In genomic region chr5:22519708-22520107, GRCm38 (mm10) we compare ENCODE assay signal across 21 mouse cellular contexts. TPM values are rescaled to one million over a fixed set of nuclear protein-coding genes. Genes with fewer than 3 reads are reported as not detected.
DNase-seq lines count a peak whose midpoint lies in the region; ATAC-seq lines count a peak whose summit lies in the region.
"Had no signal": no experiment of that assay in that cellular context is flagged by ENCODE, and none has a peak within 500 bp of the region (broad histone marks: within the 10 kb centered on the region; RNA-seq: fewer than 3 reads in every experiment).

No protein-coding gene starts in this region.

- no peaks in the 10 kb centered on the region for H3K27me3 ChIP-seq in splenic B cell, adult 2 months (ENCODE audit: control insufficient read depth, insufficient read depth, low read length, poor library complexity, severe bottlenecking)
- H3K27me3 ChIP-seq: embryonic facial prominence, embryonic 13.5 days; embryonic facial prominence, embryonic 15.5 days; forebrain, embryonic 12.5 days; Patski had no signal

- peak; percentile 57 for DNase-seq in A20 (ENCODE audit: low read depth, low spot score)
- peak; percentile 10 for DNase-seq in splenic B cell, adult 2 months (ENCODE audit: low read depth, low spot score)
- no peak for DNase-seq in urinary bladder, postnatal 36 days (ENCODE audit: low spot score in 2 of 2)
- no peak for DNase-seq in lung, postnatal 25 days (ENCODE audit: low spot score)
- DNase-seq: adrenal gland, postnatal 10 days; adrenal gland, postnatal 25 days; cerebellum, adult 11 months; cerebellum, adult 18-20 months; cerebellum, adult 8-10 months; cerebellum, adult 9-11 months; cerebellum, postnatal 14 days; cerebellum, postnatal 36 days; embryo, embryonic 11 days had no signal

- 0 out of 2 replicates have a peak, but pooled peaks cover 7% of the 10 kb centered on the region for H3K36me3 ChIP-seq in splenic B cell, adult 2 months (ENCODE audit: control insufficient read depth, insufficient read depth, low read length, poor library complexity, severe bottlenecking)

- peak; percentile 53; the same call in 1 of the 2 replicates for ATAC-seq in granulocyte monocyte progenitor cell, adult 5-6 weeks (replicated peaks; ENCODE audit: poor library complexity, severe bottlenecking)
- ATAC-seq: activated CD4-positive, CD25-positive, alpha-beta regulatory T cell, adult 4 months; forebrain, embryonic 14.5 days; forebrain, embryonic 16.5 days; Patski had no signal

RNA-seq across cellular contexts. Expression of gene Orc5, which starts 30.5 kb away (rescaled TPM):
- total RNA-seq in granulocyte monocyte progenitor cell, adult 5-6 weeks (2014; fragmentation: Nextera tagmentation), result 23.5 and 27.6 TPM in 2 replicates
- total RNA-seq in granulocyte monocyte progenitor cell, adult 5-6 weeks (2017), result 29.4 and 32.6 TPM in 2 replicates

Comparison
In these comparisons a context has a peak if more than half of its experiments do, and no peak if none do; other contexts are left out.
1. DNase-seq: peak in A20 (single experiment) and splenic B cell, adult 2 months (single experiment); none in urinary bladder, postnatal 36 days (0 of 2) and lung, postnatal 25 days (single experiment).